Mouse (Mus musculus) neural tube, postnatal 0 days (tissue): Measurements from ENCODE around the gene Crebbp. TPM values are rescaled to one million over a fixed set of nuclear protein-coding genes. Genes with fewer than 3 reads are reported as not detected.

Experiments
- microRNA-seq: library from miRNA; unstranded; fragments of <30 nt; microRNA quantifications from one replicate; pipeline ENCODE4, GENCODE M21; 2016
- polyA plus RNA-seq: library from polyadenylated mRNA; unstranded; fragments of >200 nt; fragmentation: Nextera tagmentation; extraction: Ambion mirVana; gene quantifications from 2 replicates; pipeline ENCODE4 v1.2.1, GENCODE M21; 2015

Crebbp gene
- polyA plus RNA-seq, result 32.6 and 36.7 TPM in 2 replicates

GRCm38 (mm10) chr16:4213799-4214551 lies at the start of gene Crebbp:
Gene Crebbp, minus strand, starts transcription at chr16:4213997.

GRCm38 (mm10) chr16:4077384-4078061 lies 136.3 kb downstream of the Crebbp start, which contains the start of gene Trap1:
Gene Trap1, minus strand, starts transcription at chr16:4077827.

GRCm38 (mm10) chr16:4036807-4037206 lies 177.0 kb downstream of the Crebbp start, which contains the start of gene Dnase1:
Gene Dnase1, plus strand, starts transcription at chr16:4036942.

Small RNAs within 50 kb of the gene (microRNA-seq; reads per million reads assigned to microRNA genes)
- not detected for gene Gm23413

Other genes with a start within 250 kb of the Crebbp start
- 0.50 and 0.52 TPM in 2 replicates for gene Nlrc3, start 237.4 kb downstream of the Crebbp start, polyA plus RNA-seq
- gene Slx4, start 210.2 kb downstream of the Crebbp start, polyA plus RNA-seq, result 15.1 and 16.6 TPM in 2 replicates
- 2.1 and 3.4 TPM in 2 replicates for gene Dnase1, start 177.1 kb downstream of the Crebbp start, polyA plus RNA-seq
- 46.9 and 50.5 TPM in 2 replicates for gene Trap1, start 136.2 kb downstream of the Crebbp start, polyA plus RNA-seq
- 5.4 and 6.2 TPM in 2 replicates for gene Adcy9, start 206.5 kb upstream of the Crebbp start, polyA plus RNA-seq